Mouse (Mus musculus) adrenal gland, adult 10 weeks (tissue): ENCODE data around the gene Ccdc103. TPM values are rescaled to one million over a fixed set of nuclear protein-coding genes. Genes with fewer than 3 reads are reported as not detected.

ENCODE experiments used
- polyA plus RNA-seq: library from polyadenylated mRNA; stranded (reverse); fragments of 350-450 nt; fragmentation: Illumina TruSeq; extraction: RNeasy Lipid Tissue Mini Kit (QIAGEN cat#74804); gene quantifications from one replicate; pipeline ENCODE4 v1.2.3, GENCODE M21; 2014; ENCODE audit warnings: low read depth, low replicate concordance

Gene Ccdc103
- 0.41 TPM for polyA plus RNA-seq

GRCm38 (mm10) chr11:102880585-102881313, at the start of gene Ccdc103, which contains the start of gene Eftud2:
Gene Ccdc103 (plus strand): TSS chr11:102881204.
Gene Eftud2 (minus strand): TSS chr11:102880985.

GRCm38 (mm10) chr11:102835549-102835948, 45.5 kb upstream of the Ccdc103 start, which contains the start of gene Higd1b:
Gene Higd1b (plus strand): TSS chr11:102835849.

GRCm38 (mm10) chr11:102884616-102885219, 3.7 kb downstream of the Ccdc103 start, which contains the start of gene Fam187a:
Gene Fam187a (plus strand): TSS chr11:102885169.

GRCm38 (mm10) chr11:102900763-102901162, 19.8 kb downstream of the Ccdc103 start, which contains the start of gene Gfap:
Gene Gfap (minus strand): TSS chr11:102900912.

GRCm38 (mm10) chr11:102924557-102925350, 43.8 kb downstream of the Ccdc103 start, which contains the start of gene Kif18b:
Gene Kif18b (minus strand): TSS chr11:102925124.

Other genes starting within 250 kb of the Ccdc103 start
- not detected for gene Meioc, start 217.5 kb upstream of the Ccdc103 start, polyA plus RNA-seq
- 56.8 TPM for gene Ccdc43, start 183.4 kb upstream of the Ccdc103 start, polyA plus RNA-seq
- not detected for gene Adam11, start 119.8 kb upstream of the Ccdc103 start, polyA plus RNA-seq
- gene Gjc1, start 61.5 kb upstream of the Ccdc103 start, polyA plus RNA-seq = 14.8 TPM
- not detected for gene Higd1b, start 45.4 kb upstream of the Ccdc103 start, polyA plus RNA-seq
- gene Eftud2, start 219 bp upstream of the Ccdc103 start, polyA plus RNA-seq = 36.6 TPM
- gene Fam187a, start 4.0 kb downstream of the Ccdc103 start, polyA plus RNA-seq = not detected
- gene Gfap, start 19.7 kb downstream of the Ccdc103 start, polyA plus RNA-seq = 0.76 TPM
- gene Kif18b, start 43.9 kb downstream of the Ccdc103 start, polyA plus RNA-seq = not detected
- 0.41 TPM for gene C1ql1, start 65.5 kb downstream of the Ccdc103 start, polyA plus RNA-seq
- 18.6 TPM for gene Nmt1, start 147.0 kb downstream of the Ccdc103 start, polyA plus RNA-seq
- 20.1 TPM for gene Dcakd, start 147.1 kb downstream of the Ccdc103 start, polyA plus RNA-seq
- gene Plcd3, start 220.5 kb downstream of the Ccdc103 start, polyA plus RNA-seq = not detected
- 7.2 TPM for gene Acbd4, start 220.5 kb downstream of the Ccdc103 start, polyA plus RNA-seq
- gene Hexim1, start 235.0 kb downstream of the Ccdc103 start, polyA plus RNA-seq = 73.2 TPM